Mouse (Mus musculus) CH12.LX (cell line): ENCODE results near the gene Rasl2-9. TPM values are rescaled to one million over a fixed set of nuclear protein-coding genes. Genes with fewer than 3 reads are reported as not detected.

Experiments
- DNase-seq: peaks from one replicate; pipeline ENCODE4 v3.0.0-alpha.2; 2013; ENCODE audit errors: extremely low read depth
- H3K27ac ChIP-seq: 2 replicates; pipeline ENCODE4 v1.5.1; 2012; ENCODE audit warnings: low read depth, mild to moderate bottlenecking, control low read depth, moderate library complexity; ENCODE audit not compliant: insufficient read depth
- H3K27me3 ChIP-seq: replicated peaks from 2 replicates; pipeline ENCODE3; 2012; ENCODE audit warnings: inconsistent platforms
- H3K36me3 ChIP-seq, 2 experiments: replicated peaks in 1 of 2; 2 replicates each; pipeline versions ENCODE3 to v1.6.1; 2012; ENCODE audit warnings: inconsistent platforms in 1 of 2, low read length in 1 of 2, mild to moderate bottlenecking in 1 of 2, mixed read lengths in 1 of 2, moderate library complexity in 1 of 2; ENCODE audit not compliant: control insufficient read depth in 1 of 2, insufficient read depth in 1 of 2
- H3K4me1 ChIP-seq, 2 experiments: 2 replicates each; pipeline ENCODE4 v1.6.1; 2012; ENCODE audit warnings: inconsistent platforms in 1 of 2, moderate library complexity in 1 of 2; ENCODE audit not compliant: insufficient read depth in 2 of 2, control insufficient read depth in 1 of 2
- H3K4me2 ChIP-seq: 2 replicates; pipeline ENCODE4 v1.6.1; 2012; ENCODE audit warnings: low read depth, mild to moderate bottlenecking, control low read depth; ENCODE audit not compliant: poor library complexity, insufficient read depth, severe bottlenecking
- H3K4me3 ChIP-seq, 3 experiments: fragments of 150-350 bp in 1 of 3; sonication (generic) in 1 of 3; replicated peaks in 1 of 3; 2 replicates each; pipeline versions ENCODE3 to v1.5.1; 2011 to 2012; ENCODE audit warnings: low read depth in 2 of 3, low read length in 2 of 3, mild to moderate bottlenecking in 2 of 3, moderate library complexity in 2 of 3, control low read depth in 1 of 3, improper control_type of control experiment in 1 of 3, inconsistent platforms in 1 of 3, mixed read lengths in 1 of 3; ENCODE audit not compliant: poor library complexity in 1 of 3
- H3K79me2 ChIP-seq: replicated peaks from 2 replicates; pipeline ENCODE4 v1.6.1; 2012; ENCODE audit warnings: mild to moderate bottlenecking, moderate library complexity; ENCODE audit not compliant: control insufficient read depth, poor library complexity, insufficient read depth, severe bottlenecking; ENCODE audit errors: extremely low read depth
- H3K9ac ChIP-seq: 2 replicates; pipeline ENCODE4 v1.6.1; 2012; ENCODE audit warnings: low read depth, mild to moderate bottlenecking, control low read depth, moderate library complexity; ENCODE audit not compliant: insufficient read depth
- H3K9me3 ChIP-seq: replicated peaks from 2 replicates; pipeline ENCODE3; 2012; ENCODE audit warnings: low read length, inconsistent platforms, mixed read lengths
- BHLHE40 ChIP-seq: IDR thresholded peaks from 2 replicates; pipeline ENCODE4 v1.6.1; 2011; ENCODE audit warnings: mild to moderate bottlenecking, low read depth, low read length, improper control_type of control experiment
- CHD2 ChIP-seq: IDR thresholded peaks from 2 replicates; pipeline ENCODE4 v1.6.1; 2011; ENCODE audit warnings: low read length, improper control_type of control experiment
- E2F4 ChIP-seq: IDR thresholded peaks from 2 replicates; pipeline ENCODE4 v1.6.1; 2011; ENCODE audit warnings: low read depth, low read length, improper control_type of control experiment; ENCODE audit not compliant: insufficient replicate concordance
- EP300 ChIP-seq: IDR thresholded peaks from 2 replicates; pipeline ENCODE4 v1.6.1; 2011; ENCODE audit warnings: low read length, improper control_type of control experiment
- ETS1 ChIP-seq: conservative IDR thresholded peaks from 2 replicates; pipeline ENCODE4 v1.6.1; 2012; ENCODE audit warnings: low read depth, mild to moderate bottlenecking, inconsistent platforms, low read length, improper control_type of control experiment, moderate library complexity
- GABPA ChIP-seq: IDR thresholded peaks from 2 replicates; pipeline ENCODE4 v1.6.1; 2012; ENCODE audit warnings: low read depth, low read length, improper control_type of control experiment, inconsistent platforms; ENCODE audit not compliant: insufficient replicate concordance
- HCFC1 ChIP-seq: IDR thresholded peaks from 2 replicates; pipeline ENCODE4 v1.6.1; 2012; ENCODE audit warnings: low read depth, mild to moderate bottlenecking, inconsistent platforms, low read length, improper control_type of control experiment
- IRF4 ChIP-seq: IDR thresholded peaks from 2 replicates; pipeline ENCODE4 v1.6.1; 2014; ENCODE audit warnings: low read depth, mild to moderate bottlenecking, inconsistent platforms, low read length, improper control_type of control experiment
- JUN ChIP-seq: IDR thresholded peaks from 2 replicates; pipeline ENCODE4 v1.6.1; 2011; ENCODE audit warnings: low read depth, mild to moderate bottlenecking, low read length, improper control_type of control experiment, moderate library complexity; ENCODE audit not compliant: insufficient read depth
- JUND ChIP-seq: conservative IDR thresholded peaks from 2 replicates; pipeline ENCODE4 v1.6.1; 2011; ENCODE audit warnings: low read depth, low read length, improper control_type of control experiment
- KAT2A ChIP-seq: IDR thresholded peaks from 2 replicates; pipeline ENCODE4 v1.6.1; 2012; ENCODE audit warnings: low read length, improper control_type of control experiment, inconsistent platforms; ENCODE audit not compliant: insufficient replicate concordance
- MAFK ChIP-seq: IDR thresholded peaks from 2 replicates; pipeline ENCODE4 v1.6.1; 2011; ENCODE audit warnings: low read length, improper control_type of control experiment; ENCODE audit not compliant: insufficient replicate concordance
- MAX ChIP-seq: IDR thresholded peaks from 2 replicates; pipeline ENCODE4 v1.6.1; 2011; ENCODE audit warnings: low read length, improper control_type of control experiment
- MAZ ChIP-seq: IDR thresholded peaks from 2 replicates; pipeline ENCODE4 v1.6.1; 2012; ENCODE audit warnings: low read depth, mild to moderate bottlenecking, inconsistent platforms, low read length, improper control_type of control experiment, moderate library complexity
- MEF2A ChIP-seq: IDR thresholded peaks from 2 replicates; pipeline ENCODE4 v1.6.1; 2014; ENCODE audit warnings: low read depth, mild to moderate bottlenecking, inconsistent platforms, low read length, improper control_type of control experiment, borderline replicate concordance
- MXI1 ChIP-seq: IDR thresholded peaks from 2 replicates; pipeline ENCODE4 v1.6.1; 2011; ENCODE audit warnings: mild to moderate bottlenecking, low read depth, low read length, improper control_type of control experiment
- MYC ChIP-seq: IDR thresholded peaks from 2 replicates; pipeline ENCODE4 v1.6.1; 2011; ENCODE audit warnings: low read depth, mild to moderate bottlenecking, improper control_type of control experiment, low read length
- NELFE ChIP-seq: IDR thresholded peaks from 2 replicates; pipeline ENCODE4 v1.6.1; 2011; ENCODE audit warnings: low read depth, low read length, improper control_type of control experiment
- NRF1 ChIP-seq: IDR thresholded peaks from 2 replicates; pipeline ENCODE4 v1.6.1; 2014; ENCODE audit warnings: low read depth, mild to moderate bottlenecking, inconsistent platforms, low read length, improper control_type of control experiment, moderate library complexity
- POLR2A ChIP-seq: IDR thresholded peaks from 2 replicates; pipeline ENCODE4 v1.6.1; 2011; ENCODE audit warnings: low read depth, mild to moderate bottlenecking, improper control_type of control experiment, low read length
- POLR2AphosphoS2 ChIP-seq: IDR thresholded peaks from 2 replicates; pipeline ENCODE4 v1.6.1; 2011; ENCODE audit warnings: low read depth, low read length, improper control_type of control experiment
- SIN3A ChIP-seq: IDR thresholded peaks from 2 replicates; pipeline ENCODE4 v1.6.1; 2012; ENCODE audit warnings: low read length, improper control_type of control experiment, inconsistent platforms
- TBP ChIP-seq: conservative IDR thresholded peaks from 2 replicates; pipeline ENCODE4 v1.6.1; 2011; ENCODE audit warnings: low read depth, low read length, improper control_type of control experiment
- TCF12 ChIP-seq: IDR thresholded peaks from 2 replicates; pipeline ENCODE4 v1.6.1; 2014; ENCODE audit warnings: low read depth, mild to moderate bottlenecking, inconsistent platforms, low read length, improper control_type of control experiment
- UBTF ChIP-seq: IDR thresholded peaks from 2 replicates; pipeline ENCODE4 v1.6.1; 2012; ENCODE audit warnings: low read depth, mild to moderate bottlenecking, inconsistent platforms, low read length, improper control_type of control experiment, moderate library complexity
- USF2 ChIP-seq: conservative IDR thresholded peaks from 2 replicates; pipeline ENCODE4 v1.6.1; 2011; ENCODE audit warnings: low read depth, low read length, improper control_type of control experiment
- ZC3H11A ChIP-seq: IDR thresholded peaks from 2 replicates; pipeline ENCODE4 v1.6.1; 2012; ENCODE audit warnings: low read depth, mild to moderate bottlenecking, inconsistent platforms, low read length, improper control_type of control experiment
- ZKSCAN1 ChIP-seq: IDR thresholded peaks from 2 replicates; pipeline ENCODE4 v1.6.1; 2012; ENCODE audit warnings: low read depth, inconsistent platforms, low read length, improper control_type of control experiment, borderline replicate concordance
- ZMIZ1 ChIP-seq: IDR thresholded peaks from 2 replicates; pipeline ENCODE4 v1.6.1; 2012; ENCODE audit warnings: low read depth, mild to moderate bottlenecking, inconsistent platforms, low read length, improper control_type of control experiment
- ZNF384 ChIP-seq: IDR thresholded peaks from 2 replicates; pipeline ENCODE4 v1.6.1; 2012; ENCODE audit warnings: low read depth, low read length, improper control_type of control experiment, inconsistent platforms
- dilution Hi-C: fragments of 300-500 bp; cut with MboI; formaldehyde crosslinking; loops from 2 replicates; pipeline ENCODE4 v1.14.3; 2020; ENCODE audit warnings: low sequenced_read_pairs; ENCODE audit not compliant: extremely low pct_unique_long_range_greater_than_20kb, extremely low pct_ligation_motif_present
- in situ Hi-C: fragments of 300-500 bp; cut with MboI; formaldehyde crosslinking; loops from 3 replicates; pipeline ENCODE4 v1.14.3; 2019; ENCODE audit warnings: low sequenced_read_pairs, low pct_ligation_motif_present, low pct_unique_long_range_greater_than_20kb, mixed read lengths
- polyA plus RNA-seq: library from polyadenylated mRNA; unstranded; fragments of >175 nt; gene quantifications from 2 replicates; pipeline ENCODE4 v1.2.1, GENCODE M21; 2012; ENCODE audit warnings: low read depth; ENCODE audit not compliant: insufficient read length
- total RNA-seq, 2 experiments: library from RNA; depleted of rRNA; stranded (reverse); fragments of 300-350 nt in 1 of 2; fragments of >200 nt in 1 of 2; gene quantifications; 2 replicates each; pipeline ENCODE4 v1.2.3; 2012 to 2014

The Rasl2-9 gene
- total and polyA plus RNA-seq, 3 experiments = 2.9 to 4.2 (median 2.9) TPM

DNA sequence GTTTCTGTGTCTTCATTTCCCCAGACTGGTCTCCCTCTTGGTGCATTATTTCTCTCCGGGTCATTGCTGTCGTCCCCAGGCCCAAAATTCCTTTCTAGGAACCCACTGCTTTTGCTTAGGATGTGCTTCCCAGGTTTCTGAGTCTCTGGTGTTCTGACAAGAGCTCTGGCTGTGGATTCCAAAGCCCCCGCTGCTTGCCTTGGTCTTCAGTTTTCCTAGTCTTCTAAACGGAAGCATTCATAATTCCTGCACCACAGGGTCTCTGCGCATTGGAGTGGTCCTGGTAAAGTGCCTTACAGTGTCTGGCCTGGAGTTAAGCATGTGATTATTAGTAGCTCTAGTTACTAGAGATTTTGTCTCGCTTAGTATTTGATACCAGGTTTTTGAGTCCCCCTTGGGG, 44.9 kb downstream of the Rasl2-9 start:
- H3K36me3 ChIP-seq = peaks cover 32 to 52% of the 10 kb centered on the region in 2 experiments
- TF ChIP-seq POLR2A (0 out of 2 replicates have a peak, but pooled peaks have one; percentile 9), MAFK (no peak)
- TF ChIP-seq, all 38 proteins: peak for 1
- DNase-seq = no peak
- Histone ChIP-seq H3K27me3 (no peaks in the 10 kb centered on the region), H3K27ac (peak overlapping the region; percentile 94), H3K4me3 (peak overlapping the region; percentile 93 to 100 (median 99)), H3K9ac (peak overlapping the region; percentile 98), H3K9me3 (no peaks in the 10 kb centered on the region), H3K79me2 (peaks cover 61% of the 10 kb centered on the region), H3K4me2 (peak overlapping the region; percentile 83), H3K4me1 (peaks cover 9 to 47% of the 10 kb centered on the region in 2 experiments)
- in situ Hi-C loops = no loop called here
- dilution Hi-C loops = no loop called here

GRCm38 (mm10) chr7:5080010-5080751, 45.6 kb downstream of the Rasl2-9 start, which contains the start of gene Epn1:
Gene Epn1 (plus strand): TSS chr7:5080235.
- Histone ChIP-seq H3K4me2 (peak within 1 kb of the TSS; percentile 83), H3K4me3 (peak within 1 kb of the TSS; percentile 93 to 100 (median 99)), H3K9me3 (no peaks in the 10 kb centered on the region), H3K9ac (peak within 1 kb of the TSS; percentile 98), H3K27ac (peak within 1 kb of the TSS; percentile 94), H3K79me2 (peaks cover 57% of the 10 kb centered on the region), H3K4me1 (peaks cover 5 to 42% of the 10 kb centered on the region in 2 experiments), H3K36me3 (peaks cover 32 to 51% of the 10 kb centered on the region in 2 experiments), H3K27me3 (no peaks in the 10 kb centered on the region)
- DNase-seq = peak; percentile 97
- in situ Hi-C loops (no loop called here), dilution Hi-C loops (no loop called here)
- TF ChIP-seq UBTF = no peak
- TF ChIP-seq KAT2A = peak; percentile 90; the same call in 1 of the 2 replicates
- peak; percentile 96 for TF ChIP-seq POLR2AphosphoS2
- peak; percentile 69 for TF ChIP-seq ZMIZ1
- TF ChIP-seq IRF4 = no peak; the same call in 1 of the 2 replicates
- no peak for TF ChIP-seq MAFK
- peak; percentile 78 for TF ChIP-seq ETS1
- TF ChIP-seq SIN3A = peak; percentile 89
- TF ChIP-seq MEF2A = peak; percentile 78
- TF ChIP-seq MAZ = peak; percentile 86
- no peak; the same call in 1 of the 2 replicates for TF ChIP-seq USF2
- peak; percentile 55; the same call in 1 of the 2 replicates for TF ChIP-seq MAX
- TF ChIP-seq MXI1 = no peak; the same call in 1 of the 2 replicates
- no peak for TF ChIP-seq MYC
- peak; percentile 74 for TF ChIP-seq POLR2A
- TF ChIP-seq ZC3H11A = no peak
- TF ChIP-seq HCFC1 = peak; percentile 93
- TF ChIP-seq E2F4 = no peak
- peak; percentile 22; the same call in 1 of the 2 replicates for TF ChIP-seq GABPA
- TF ChIP-seq JUN = no peak
- no peak for TF ChIP-seq EP300
- TF ChIP-seq TBP = 0 out of 2 replicates have a peak, but pooled peaks have one; percentile 37
- peak; percentile 99 for TF ChIP-seq BHLHE40
- TF ChIP-seq ZKSCAN1 = peak; percentile 12; the same call in 1 of the 2 replicates
- no peak; the same call in 1 of the 2 replicates for TF ChIP-seq NELFE
- TF ChIP-seq TCF12 = peak; percentile 59
- no peak for TF ChIP-seq ZNF384
- peak; percentile 57 for TF ChIP-seq NRF1
- TF ChIP-seq JUND = no peak
- TF ChIP-seq CHD2 = peak; percentile 85
